Mouse (Mus musculus): ENCODE results near the gene Gk.

DNA sequence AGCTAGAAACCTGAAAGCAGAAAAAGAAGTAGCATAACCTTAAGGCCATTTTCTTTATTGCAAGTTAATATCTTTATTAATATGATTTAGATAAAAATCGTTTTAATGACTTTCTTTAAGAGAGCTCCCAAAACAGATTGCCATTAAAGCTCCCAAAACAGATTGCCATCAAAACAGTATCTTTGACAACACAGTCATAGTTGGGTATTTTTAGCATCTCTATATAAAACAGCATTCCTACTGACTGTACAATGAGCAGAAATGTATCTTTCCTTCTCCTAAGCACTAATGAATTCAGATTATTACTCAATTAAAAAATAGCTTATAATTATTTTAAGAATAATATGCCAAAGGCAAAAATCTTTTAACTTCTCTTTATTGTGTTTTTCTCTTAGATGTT, 94.5 kb downstream of the Gk start:
- no peak for TF ChIP-seq CTCF (conservative IDR thresholded peaks at IDR 0.05; ENCODE audit: insufficient read depth, insufficient read length, low read depth, low read length)
- no peak for TF ChIP-seq POLR2A (IDR thresholded peaks at IDR 0.05; ENCODE audit: low read depth, low read length)
